Mouse (Mus musculus) erythroblast, adult 5-6 weeks (primary cell): ENCODE results near the gene Sgk2. TPM values are rescaled to one million over a fixed set of nuclear protein-coding genes. Genes with fewer than 3 reads are reported as not detected.

Source experiments
- ATAC-seq: replicated peaks from 2 replicates; pipeline ENCODE4 v1.8.0; 2016; ENCODE audit warnings: moderate number of reproducible peaks, mild to moderate bottlenecking, moderate TSS enrichment, inconsistent platforms; ENCODE audit not compliant: poor library complexity, low FRiP score, severe bottlenecking
- total RNA-seq, 2 experiments: library from RNA; stranded (forward) in 1 of 2; stranded (reverse) in 1 of 2; fragments of 150-400 nt in 1 of 2; fragments of 200-764, 138-1000 nt in 1 of 2; gene quantifications; 2 replicates each; pipeline versions ENCODE4 v1.2.3 to v1.2.4; 2015 to 2017; ENCODE audit warnings: low replicate concordance in 2 of 2

Gene Sgk2
- total RNA-seq (2015; ENCODE audit: low replicate concordance) (not detected in 2 replicates), total RNA-seq (2017; ENCODE audit: low replicate concordance) (not detected in 2 replicates)

DNA sequence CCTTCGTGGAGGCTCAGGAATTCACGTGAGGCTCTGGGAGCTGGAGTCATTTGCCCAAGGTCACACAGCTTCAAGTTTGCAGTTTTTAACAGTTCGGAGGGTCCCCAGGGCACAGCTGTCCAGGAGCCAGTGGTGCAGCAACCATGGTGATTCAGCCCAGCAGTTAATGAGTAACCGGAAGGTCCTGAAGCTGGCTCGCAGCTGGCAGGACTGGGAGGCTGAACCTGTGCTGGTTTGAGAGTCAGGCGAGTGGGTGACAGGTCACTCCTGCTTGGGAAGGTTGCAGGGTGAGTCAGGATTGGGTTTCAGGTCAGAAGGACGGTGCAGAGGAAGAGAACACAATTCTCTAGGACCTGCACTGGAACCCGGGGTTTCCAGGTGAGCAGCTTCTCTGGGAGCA, at the start of gene Sgk2:
Gene Sgk2, plus strand, starts transcription at position 113 of the 400 bp plus-strand sequence.
- no peak for ATAC-seq

- no peak for ATAC-seq
These were observed 47.6 kb upstream of the Sgk2 start for GRCm38 (mm10) chr2:162939562-162939961.

DNA sequence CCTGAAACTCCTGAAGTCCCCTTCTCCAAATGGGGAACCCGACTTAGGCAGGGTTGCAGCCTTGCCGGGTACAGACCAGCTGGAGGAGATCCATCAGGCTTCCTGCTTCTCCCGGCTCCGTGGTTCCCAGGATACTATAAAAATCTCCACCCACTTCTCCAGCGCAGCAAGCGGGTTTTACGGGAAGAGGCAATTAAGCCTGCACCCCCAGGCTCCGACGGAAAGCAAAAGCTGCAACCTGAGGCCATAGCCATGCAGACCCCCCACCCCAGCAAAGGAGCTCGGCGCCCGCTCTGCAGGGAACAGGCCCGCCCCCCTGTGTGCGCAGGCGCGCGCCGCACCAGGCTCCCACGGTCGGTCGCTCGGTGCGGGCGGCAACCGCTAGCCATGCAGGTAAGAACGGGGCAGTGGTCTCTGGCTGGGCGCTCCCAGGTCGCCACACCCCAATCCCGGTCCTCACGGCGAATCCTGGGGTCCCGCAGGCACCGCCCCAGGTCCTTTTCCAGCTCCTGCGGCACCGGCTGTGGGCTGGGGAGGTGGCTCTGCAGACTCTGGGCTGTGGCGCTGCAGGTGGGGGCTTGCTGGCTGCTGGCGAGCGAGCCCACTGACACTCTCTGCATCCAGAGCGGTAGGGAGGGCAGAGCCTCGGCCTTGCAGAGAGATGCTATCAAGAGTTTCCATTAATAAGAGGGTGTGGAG, 43.8 kb upstream of the Sgk2 start, which contains the start of gene L3mbtl1:
Gene L3mbtl1, plus strand, starts transcription at position 325 of the 699 bp plus-strand sequence.
- ATAC-seq = no peak

- no peak for ATAC-seq
These were observed 43.2 kb upstream of the Sgk2 start for GRCm38 (mm10) chr2:162943931-162944330.

GRCm38 (mm10) chr2:162946964-162947363, 40.2 kb upstream of the Sgk2 start:
- ATAC-seq = no peak

DNA sequence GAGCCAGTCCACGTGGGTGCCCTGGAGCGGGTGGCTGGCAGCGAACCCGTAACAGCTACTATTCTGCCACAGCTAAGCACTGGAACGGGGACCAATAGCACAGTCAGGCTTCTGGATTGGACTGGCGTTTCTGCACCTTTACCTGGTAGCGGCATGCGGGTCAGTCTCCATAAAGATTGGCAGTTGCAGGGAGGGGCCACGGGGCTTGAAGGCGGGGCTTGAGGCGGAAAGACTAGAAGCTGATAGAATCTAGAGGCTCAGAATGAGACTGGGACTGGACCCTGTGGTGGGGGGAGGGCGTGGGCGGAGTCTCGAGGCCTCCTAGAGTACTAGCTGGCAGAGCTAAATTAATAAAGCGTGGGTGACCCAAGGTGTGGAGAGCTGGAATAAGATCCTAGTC, 39.4 kb upstream of the Sgk2 start:
- no peak for ATAC-seq

DNA sequence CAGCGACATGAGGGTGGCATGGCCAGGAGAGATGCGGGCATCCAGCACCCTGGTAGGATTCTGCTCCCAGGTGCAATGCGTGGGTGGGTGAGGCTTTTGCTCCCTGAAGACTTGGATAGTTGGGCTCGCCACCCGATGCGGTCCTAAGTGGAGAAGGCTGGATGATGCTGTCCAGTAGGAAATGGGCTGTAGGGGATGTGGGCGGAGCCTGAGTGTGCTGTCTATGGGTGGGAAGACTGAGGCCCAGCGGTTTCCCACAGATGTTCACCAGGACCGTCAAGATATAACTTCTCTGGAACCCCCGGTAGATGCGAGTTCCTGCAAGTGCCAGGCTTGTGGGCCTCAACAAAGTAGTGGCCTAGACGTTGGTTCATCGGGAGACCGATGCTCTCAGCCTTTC, 38.9 kb upstream of the Sgk2 start:
- ATAC-seq = no peak

- ATAC-seq = no peak
These were observed 36.4 kb upstream of the Sgk2 start for GRCm38 (mm10) chr2:162950776-162951175.

GRCm38 (mm10) chr2:162956843-162957242, 30.3 kb upstream of the Sgk2 start:
- no peak for ATAC-seq

DNA sequence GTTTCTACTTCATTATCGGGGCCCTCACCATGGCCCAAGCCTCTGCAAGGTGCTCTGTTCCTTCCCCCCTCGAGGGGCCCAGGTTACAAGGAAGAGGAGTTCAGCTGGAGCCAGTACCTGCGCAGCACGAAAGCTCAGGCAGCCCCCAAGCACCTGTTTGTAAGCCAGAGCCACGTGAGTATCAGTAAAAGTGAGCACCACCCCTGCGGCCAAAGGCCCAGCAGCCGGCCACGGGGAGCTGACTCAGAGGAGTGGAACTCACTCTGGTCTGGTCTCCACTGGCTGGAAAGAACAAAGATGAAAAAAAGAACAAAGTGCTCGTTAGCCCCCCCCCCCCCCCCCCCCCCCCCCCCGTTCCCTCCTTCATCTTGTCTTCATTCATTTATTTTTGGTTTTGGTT, 25.8 kb upstream of the Sgk2 start:
- ATAC-seq = no peak

- ATAC-seq = no peak
These were observed 20.4 kb upstream of the Sgk2 start for GRCm38 (mm10) chr2:162966734-162967133.

DNA sequence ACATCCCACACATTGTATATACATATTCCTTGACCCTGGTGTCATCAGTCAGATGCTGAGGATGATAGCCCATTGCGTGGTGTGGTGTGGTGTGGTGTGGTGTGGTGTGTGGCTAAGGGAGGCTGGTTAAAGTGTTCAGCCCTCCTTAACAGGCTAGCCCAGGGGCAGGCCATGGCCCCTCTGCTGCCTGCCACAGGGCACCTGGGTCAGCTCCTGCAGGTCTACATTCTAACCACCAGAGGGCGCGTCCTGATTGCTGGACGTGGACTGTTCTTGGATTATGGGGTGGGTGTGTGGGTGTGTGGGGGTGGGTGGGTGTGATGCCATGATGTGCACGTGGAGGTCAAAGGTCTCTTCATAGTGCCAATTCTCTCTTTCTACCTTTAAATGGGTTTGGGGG, 18.8 kb upstream of the Sgk2 start:
- peak; percentile 69 for ATAC-seq

DNA sequence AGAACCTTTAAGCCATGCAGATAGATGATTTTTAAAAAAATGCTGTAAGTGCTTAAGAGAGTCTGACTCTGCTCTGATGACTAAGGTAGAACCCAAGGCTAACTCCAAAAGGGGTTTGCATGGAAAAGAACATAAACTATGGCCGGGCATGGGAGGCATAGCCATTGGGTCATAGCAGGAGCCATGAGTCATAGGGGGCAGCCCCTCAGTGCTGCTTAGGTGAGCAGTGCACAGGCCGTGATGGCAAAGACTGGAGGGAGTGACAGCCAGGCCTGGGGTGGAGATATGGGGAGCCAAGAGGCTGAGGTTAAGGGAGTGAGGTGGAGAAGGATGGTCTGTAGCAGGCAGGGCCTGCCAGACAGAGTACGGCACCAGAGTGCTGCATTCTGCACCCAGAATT, 18.0 kb upstream of the Sgk2 start:
- no peak for ATAC-seq

DNA sequence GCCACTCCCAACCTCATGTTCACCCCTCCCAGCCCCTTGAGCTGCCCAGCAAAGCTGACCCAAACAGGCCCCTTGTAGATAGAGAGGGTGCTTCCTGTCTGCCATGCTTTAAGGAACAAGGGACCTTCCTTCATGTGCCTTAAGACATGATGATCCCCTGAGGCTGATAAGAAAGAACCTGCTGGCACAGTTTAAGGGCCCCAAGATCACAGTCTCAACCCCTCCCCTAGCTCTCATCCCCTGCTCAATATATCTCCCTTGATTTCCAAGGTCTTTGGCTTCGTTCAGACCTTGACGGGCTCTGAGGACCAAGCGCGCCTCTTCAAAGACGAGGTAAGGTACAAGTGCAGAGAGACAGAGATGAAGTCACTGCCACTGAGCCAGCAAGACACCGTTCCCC, 16.2 kb upstream of the Sgk2 start:
- no peak for ATAC-seq

DNA sequence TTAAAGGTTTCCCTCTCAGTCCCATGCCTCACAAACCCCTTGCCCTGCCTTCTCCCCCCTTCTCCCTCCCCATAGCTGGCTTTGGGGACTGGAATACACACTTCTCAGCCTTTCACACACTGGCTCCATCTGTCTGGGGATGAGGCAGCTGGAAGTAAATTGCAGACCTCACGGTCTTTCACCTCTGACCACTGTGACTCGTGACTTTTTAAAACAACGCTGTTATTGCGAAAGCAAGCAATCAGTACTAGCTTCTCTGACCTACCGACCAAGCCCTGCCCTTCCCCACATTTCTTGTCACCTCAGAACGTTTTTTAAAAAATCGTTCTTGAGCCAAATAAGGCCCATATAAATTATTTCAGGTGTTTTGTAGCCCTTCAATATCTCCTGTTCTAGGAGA, 14.4 kb upstream of the Sgk2 start:
- ATAC-seq = no peak

DNA sequence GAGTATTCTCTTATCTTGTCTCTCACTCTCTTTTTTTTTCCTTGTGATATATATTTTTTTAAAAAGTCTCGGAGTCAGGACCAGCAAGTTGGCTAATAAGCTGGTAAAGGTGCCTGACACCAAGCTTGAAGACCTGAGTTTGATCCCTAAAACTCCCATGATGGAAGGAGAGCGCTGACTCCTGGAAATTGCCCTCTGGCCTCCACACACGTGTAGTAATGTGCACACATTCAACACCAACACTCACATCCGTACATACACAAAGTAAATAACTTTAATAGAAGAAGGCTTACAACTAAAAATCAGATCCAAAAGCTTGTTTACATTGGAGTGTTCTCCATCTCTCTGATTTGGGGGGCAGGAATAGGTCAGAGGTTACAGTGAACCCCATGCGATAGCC, 13.9 kb upstream of the Sgk2 start:
- ATAC-seq = no peak

GRCm38 (mm10) chr2:162973637-162974036, 13.5 kb upstream of the Sgk2 start:
- no peak for ATAC-seq

GRCm38 (mm10) chr2:162975157-162975775, 11.9 kb upstream of the Sgk2 start:
- no peak; the same call in 1 of the 2 replicates for ATAC-seq

DNA sequence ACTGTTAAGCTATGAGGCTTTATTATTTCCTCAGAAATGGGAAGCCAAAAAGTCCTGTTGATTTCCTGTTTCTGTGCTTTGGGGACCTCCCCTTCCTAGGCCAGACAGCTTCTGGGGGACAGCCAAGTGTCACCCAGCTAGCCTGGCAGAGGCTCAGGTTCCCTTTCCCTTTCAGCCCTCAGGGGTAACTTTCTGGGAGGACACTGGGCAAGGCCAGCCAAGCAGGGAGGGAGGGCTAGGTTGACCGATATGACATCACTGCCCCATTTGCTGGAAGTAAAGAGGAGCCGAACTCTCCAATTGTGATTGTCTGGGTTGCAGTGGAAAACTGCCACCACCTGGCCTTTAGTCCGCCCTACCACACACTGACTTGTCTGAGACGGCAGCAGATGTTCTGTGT, 11.1 kb upstream of the Sgk2 start:
- ATAC-seq = no peak

- ATAC-seq = no peak
These were observed 2.7 kb upstream of the Sgk2 start for GRCm38 (mm10) chr2:162984381-162984780.

DNA sequence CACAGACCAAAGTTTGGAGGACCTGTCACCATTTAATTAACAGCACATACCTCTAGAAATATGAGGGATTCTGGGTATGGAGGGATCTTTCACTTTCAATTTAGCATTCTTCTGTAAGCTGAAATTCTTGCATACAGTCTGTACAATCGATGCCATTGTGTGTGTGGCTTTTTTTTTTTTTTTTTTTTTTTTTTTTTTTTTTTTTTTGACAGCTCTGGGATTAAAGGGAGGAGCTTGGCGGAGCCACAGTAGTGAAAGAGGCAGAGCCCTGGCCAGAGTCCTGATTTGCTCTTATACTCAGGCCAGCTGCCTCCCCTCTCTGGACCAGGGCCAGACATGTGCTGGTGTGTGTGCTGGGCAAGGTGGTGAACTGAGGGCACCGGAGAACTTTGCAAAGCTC, 1.2 kb upstream of the Sgk2 start:
- no peak for ATAC-seq

DNA sequence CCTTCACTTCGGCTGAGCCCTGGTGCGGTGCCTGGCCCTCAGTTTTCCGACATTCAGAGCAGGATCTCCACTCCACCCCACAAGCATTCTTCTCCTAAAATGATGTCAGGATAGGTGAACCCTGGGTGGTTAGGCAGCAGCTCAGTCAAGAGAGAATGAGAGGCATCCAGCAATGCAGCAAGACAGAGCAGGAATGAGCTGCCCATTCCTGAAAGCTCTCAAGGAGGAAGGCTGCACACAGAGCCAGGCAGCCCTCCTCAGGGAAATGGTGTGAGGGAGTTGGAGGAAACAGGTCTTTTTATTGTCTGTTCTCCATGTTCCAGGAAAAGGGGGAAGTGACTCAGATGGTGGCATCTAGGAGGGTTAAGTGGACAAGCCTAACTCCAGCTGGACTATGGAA, 366 bp upstream of the Sgk2 start:
- ATAC-seq = no peak
